Mouse (Mus musculus): ENCODE results near the gene Sp1.

Sp1 gene

GRCm38 (mm10) chr15:102483136-102483535, 77.2 kb downstream of the Sp1 start:
- no peak for DNase-seq

- no peak for DNase-seq
Measured at GRCm38 (mm10) chr15:102485853-102486252, 79.9 kb downstream of the Sp1 start.
